Mouse (Mus musculus) embryonic facial prominence, embryonic 11.5 days (tissue): ENCODE data around the gene S100b. TPM values are rescaled to one million over a fixed set of nuclear protein-coding genes. Genes with fewer than 3 reads are reported as not detected.
A peak's percentile ranks its signal among the peaks of the same experiment; 100 is the strongest.

Source experiments
- ATAC-seq: fragments of 200-750 bp; cut with Nextera tagmentation; replicated peaks from 2 replicates; pipeline ENCODE4 v1.8.0; 2017; ENCODE audit warnings: low read depth; ENCODE audit not compliant: insufficient number of reproducible peaks, low FRiP score, low TSS enrichment
- DNase-seq: peaks from one replicate; pipeline ENCODE4 v3.0.0-alpha.2; 2015; ENCODE audit warnings: low spot score
- H3K27ac ChIP-seq: fragments of 300-500 bp; sonication (generic); replicated peaks from 2 replicates; pipeline ENCODE4 v1.5.1; 2014; ENCODE audit warnings: mild to moderate bottlenecking, low read depth, low read length, control low read depth
- H3K27me3 ChIP-seq: fragments of 300-500 bp; sonication (generic); 2 replicates; pipeline ENCODE4 v1.6.1; 2014; ENCODE audit warnings: mild to moderate bottlenecking, low read length, moderate library complexity, mixed read lengths; ENCODE audit not compliant: control insufficient read depth, insufficient read depth
- H3K36me3 ChIP-seq: fragments of 300-500 bp; sonication (generic); replicated peaks from 2 replicates; pipeline ENCODE4 v1.6.1; 2014; ENCODE audit warnings: low read depth, mild to moderate bottlenecking, low read length, moderate library complexity, mixed read lengths; ENCODE audit not compliant: control insufficient read depth, insufficient read depth
- H3K4me1 ChIP-seq: fragments of 300-500 bp; sonication (generic); 2 replicates; pipeline ENCODE4 v1.6.1; 2014; ENCODE audit warnings: low read length, mixed read lengths; ENCODE audit not compliant: control insufficient read depth, insufficient read depth
- H3K4me2 ChIP-seq: fragments of 300-500 bp; sonication (generic); 2 replicates; pipeline ENCODE4 v1.6.1; 2014; ENCODE audit warnings: low read depth, mild to moderate bottlenecking, control low read depth, low read length, moderate library complexity
- H3K4me3 ChIP-seq: fragments of 300-500 bp; sonication (generic); 2 replicates; pipeline ENCODE4 v1.5.1; 2014; ENCODE audit warnings: low read depth, low read length, control low read depth
- H3K9ac ChIP-seq: fragments of 300-500 bp; sonication (generic); replicated peaks from 2 replicates; pipeline ENCODE4 v1.6.1; 2014; ENCODE audit warnings: mild to moderate bottlenecking, control low read depth, low read length
- H3K9me3 ChIP-seq: fragments of 300-500 bp; sonication (generic); replicated peaks from 2 replicates; pipeline ENCODE4 v1.6.1; 2016; ENCODE audit warnings: mild to moderate bottlenecking, low read length, inconsistent platforms, mixed read lengths; ENCODE audit not compliant: control insufficient read depth
- WGBS: fragments of 180-500 bp; shearing (Covaris S2); extraction: QIAGEN DNeasy Blood & Tissue Kit; methylation state at CpG from one replicate; pipeline ENCODE4 v1.1.7; 2014; 5-methylcytosine and 5-hydroxymethylcytosine counted together
- polyA plus RNA-seq: library from polyadenylated mRNA; unstranded; fragments of >200 nt; fragmentation: Nextera tagmentation; extraction: Ambion mirVana; gene quantifications from 2 replicates; pipeline ENCODE4 v1.2.1, GENCODE M21; 2014

The S100b gene
- polyA plus RNA-seq, 1 experiment from 2014 or later = 0.14 TPM

DNA sequence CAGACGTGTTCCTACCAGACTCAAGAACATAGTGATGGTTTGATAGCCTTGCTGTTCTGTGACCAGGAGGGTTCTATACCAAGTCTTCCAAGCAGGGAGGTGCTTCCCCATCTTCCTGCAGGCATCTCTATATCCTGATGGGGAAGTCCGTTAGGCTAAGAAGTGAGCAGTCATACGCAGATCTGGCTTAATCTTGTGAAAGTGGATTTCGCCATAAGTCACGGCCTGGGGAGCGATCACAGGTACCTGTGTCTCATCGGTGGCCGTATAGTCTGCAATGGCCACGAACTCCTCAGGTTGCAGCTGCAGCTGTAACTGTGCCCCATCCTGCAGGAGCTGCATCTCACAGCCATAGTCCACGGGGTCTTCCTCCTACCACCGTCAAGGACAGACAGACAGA is 27.7 kb upstream of the S100b start:
- DNase-seq (no peak), ATAC-seq (no peak)
- no peak overlapping the region for H3K4me2 ChIP-seq
- H3K36me3 ChIP-seq = peaks cover 2% of the 10 kb centered on the region; the same call in 1 of the 2 replicates
- H3K4me1 ChIP-seq = no peaks in the 10 kb centered on the region
- no peak overlapping the region for H3K27ac ChIP-seq
- WGBS = 94% methylated on average over 11 of the region's 11 CpGs
- H3K4me3 ChIP-seq = no peak overlapping the region
- no peak overlapping the region for H3K9ac ChIP-seq
- no peaks in the 10 kb centered on the region for H3K27me3 ChIP-seq
- no peaks in the 10 kb centered on the region for H3K9me3 ChIP-seq

DNA sequence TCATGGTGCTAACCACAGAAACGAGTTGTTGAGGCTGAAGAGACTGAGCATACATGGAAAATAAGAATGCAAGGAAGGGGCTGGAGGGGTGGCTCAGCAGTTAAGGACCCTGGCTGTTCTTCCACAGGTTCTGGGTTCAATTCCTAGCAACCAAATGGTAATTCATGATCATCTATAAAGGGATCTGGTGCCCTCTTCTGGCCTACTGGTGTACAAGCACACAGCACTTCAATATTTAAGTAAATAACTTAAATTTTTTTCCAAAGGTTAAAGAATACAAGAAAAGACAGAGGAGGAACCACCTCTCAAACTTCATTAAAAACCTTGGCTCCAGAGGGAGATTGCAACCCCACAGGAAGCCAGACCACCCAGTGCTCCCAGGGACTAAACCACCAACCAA is 24.0 kb upstream of the S100b start:
- Histone ChIP-seq H3K4me3 (no peak overlapping the region), H3K4me1 (no peaks in the 10 kb centered on the region), H3K27ac (no peak overlapping the region), H3K4me2 (no peak overlapping the region), H3K27me3 (no peaks in the 10 kb centered on the region), H3K36me3 (no peaks in the 10 kb centered on the region), H3K9ac (no peak overlapping the region), H3K9me3 (no peaks in the 10 kb centered on the region)
- 61% methylated on average over 1 of the region's 1 CpGs for WGBS
- DNase-seq = no peak
- no peak for ATAC-seq

DNA sequence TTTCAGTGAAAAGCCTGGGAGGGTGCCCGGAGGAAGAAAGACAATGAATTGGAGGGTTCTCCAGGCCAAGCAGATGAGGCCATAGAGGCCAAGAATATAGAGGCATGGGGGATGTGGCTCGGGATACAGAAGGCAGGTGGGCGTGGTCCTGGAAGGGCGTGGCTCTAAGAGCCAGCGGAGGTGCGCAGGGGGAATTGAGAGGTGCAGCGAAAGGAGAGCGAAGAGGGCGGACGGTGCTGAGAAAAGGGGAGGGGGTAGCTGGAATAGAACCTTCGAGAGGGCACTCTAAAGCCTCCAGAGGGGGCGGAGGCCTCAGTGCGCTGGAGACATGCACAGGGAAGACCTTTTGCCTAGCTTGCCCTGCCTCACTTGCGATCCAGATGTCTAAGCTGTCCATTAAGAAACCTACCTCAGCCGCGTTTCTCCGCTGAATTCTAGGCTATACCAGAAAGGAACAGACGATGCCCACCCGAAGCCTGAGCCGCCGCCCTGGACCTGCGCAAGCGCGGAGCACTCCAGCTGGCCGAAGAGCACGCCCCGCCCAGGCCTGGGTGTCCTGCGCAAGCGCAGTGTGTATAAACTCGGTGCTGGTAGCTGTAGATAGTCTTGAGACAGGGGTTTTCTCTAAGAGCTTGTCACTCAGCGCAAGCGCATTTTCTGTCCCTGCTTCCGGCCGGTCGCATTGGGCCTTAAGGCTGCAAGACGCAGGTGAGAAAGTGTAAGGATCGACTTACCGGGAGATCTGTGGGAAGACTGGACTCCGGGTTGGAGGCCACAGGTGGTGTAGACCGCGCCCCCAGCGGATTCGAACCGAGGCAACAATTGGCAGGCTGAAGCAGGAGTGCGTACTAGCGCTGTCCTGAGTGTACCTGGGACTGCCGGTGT is 16.1 kb upstream of the S100b start, which contains the start of gene Prmt2:
Gene Prmt2 (minus strand): TSS at position 525 of the 885 bp plus-strand sequence.
- H3K9me3 ChIP-seq = no peaks in the 10 kb centered on the region
- no peaks in the 10 kb centered on the region for H3K36me3 ChIP-seq
- 1% methylated on average over 47 of the region's 47 CpGs for WGBS
- H3K4me1 ChIP-seq = no peaks in the 10 kb centered on the region
- peak; percentile 96 for DNase-seq
- peak within 1 kb of the TSS; percentile 75 for H3K27ac ChIP-seq
- no peaks in the 10 kb centered on the region for H3K27me3 ChIP-seq
- H3K4me2 ChIP-seq = peak within 1 kb of the TSS; percentile 79
- ATAC-seq = peak; percentile 96
- H3K4me3 ChIP-seq = peak within 1 kb of the TSS; percentile 64
- peak within 1 kb of the TSS; percentile 72 for H3K9ac ChIP-seq

DNA sequence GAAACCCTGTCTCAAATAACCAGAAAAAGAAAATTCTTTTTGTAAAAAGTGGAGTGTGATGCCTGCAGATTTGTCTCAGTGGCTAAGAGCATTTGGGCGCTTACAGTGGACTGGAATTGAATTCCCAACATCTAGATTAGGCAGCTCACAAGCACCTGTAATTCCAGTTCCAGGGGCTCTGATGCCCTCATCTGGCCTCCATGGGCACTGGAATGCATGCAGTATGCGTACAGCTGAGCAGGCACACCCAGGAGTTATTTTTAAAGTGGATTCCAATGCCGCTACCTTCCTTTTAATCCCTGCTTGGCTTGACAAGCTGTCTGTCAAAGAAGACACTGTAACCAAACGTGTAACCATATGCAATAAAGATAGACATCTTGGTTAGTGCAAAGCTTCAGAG is 14.3 kb upstream of the S100b start:
- no peaks in the 10 kb centered on the region for H3K4me1 ChIP-seq
- ATAC-seq = no peak
- no peak for DNase-seq

DNA sequence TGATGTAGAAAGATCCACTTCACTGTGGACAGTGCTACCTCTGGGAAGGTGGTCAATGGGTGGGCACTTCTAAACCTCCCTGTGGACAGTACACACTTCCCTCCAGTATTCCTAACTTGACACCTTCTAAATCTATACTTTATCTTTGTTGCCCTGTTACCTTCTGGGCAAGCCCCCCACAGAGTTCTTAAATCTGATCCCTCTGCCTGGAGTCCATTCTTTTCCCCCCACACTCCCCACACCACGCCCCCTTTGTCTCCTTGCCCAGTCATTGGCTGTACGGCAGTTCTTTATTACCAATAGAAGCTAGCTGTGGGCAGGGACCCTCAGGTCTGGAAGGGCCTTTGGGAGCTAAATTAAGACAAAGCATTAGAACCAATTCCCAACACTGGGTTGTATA is 8.5 kb upstream of the S100b start:
- H3K9ac ChIP-seq = no peak overlapping the region
- no peak overlapping the region for H3K4me2 ChIP-seq
- H3K4me1 ChIP-seq = no peaks in the 10 kb centered on the region
- DNase-seq (no peak), ATAC-seq (no peak)
- H3K27ac ChIP-seq = no peak overlapping the region
- no peaks in the 10 kb centered on the region for H3K27me3 ChIP-seq
- no peaks in the 10 kb centered on the region for H3K36me3 ChIP-seq
- H3K4me3 ChIP-seq = no peak overlapping the region
- WGBS = 84% methylated on average over 2 of the region's 2 CpGs
- H3K9me3 ChIP-seq = no peaks in the 10 kb centered on the region

More for the DNA sequence above, 14.3 kb upstream of the S100b start:
- Histone ChIP-seq H3K9me3 (no peaks in the 10 kb centered on the region), H3K9ac (no peak overlapping the region), H3K4me2 (no peak overlapping the region), H3K4me3 (no peak overlapping the region), H3K36me3 (no peaks in the 10 kb centered on the region), H3K27ac (no peak overlapping the region), H3K27me3 (no peaks in the 10 kb centered on the region)
- WGBS = 67% methylated on average over 4 of the region's 4 CpGs

DNA sequence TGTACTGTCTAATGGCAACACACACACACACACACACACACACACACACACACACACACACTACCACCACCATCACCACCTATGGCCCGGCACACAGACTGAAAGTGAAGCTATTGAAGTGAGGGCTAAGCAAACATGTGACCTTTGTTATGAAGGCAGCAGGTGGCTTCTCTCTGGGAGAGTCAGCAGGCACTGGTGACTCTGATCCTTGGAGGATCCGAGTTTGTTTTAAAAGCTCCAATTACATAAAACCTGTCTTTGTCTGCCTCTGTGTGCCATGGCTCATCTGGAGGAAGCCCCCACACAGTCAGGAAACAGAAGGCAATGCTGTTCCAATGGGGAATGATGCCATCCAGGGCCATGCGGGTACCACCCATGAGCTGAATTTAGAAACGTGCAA is 7.1 kb upstream of the S100b start:
- Histone ChIP-seq H3K4me2 (no peak overlapping the region), H3K4me1 (no peaks in the 10 kb centered on the region), H3K27me3 (no peaks in the 10 kb centered on the region), H3K9me3 (no peaks in the 10 kb centered on the region), H3K36me3 (no peaks in the 10 kb centered on the region), H3K27ac (no peak overlapping the region), H3K4me3 (no peak overlapping the region), H3K9ac (no peak overlapping the region)
- DNase-seq = no peak
- no peak for ATAC-seq
- 46% methylated on average over 4 of the region's 4 CpGs for WGBS

DNA sequence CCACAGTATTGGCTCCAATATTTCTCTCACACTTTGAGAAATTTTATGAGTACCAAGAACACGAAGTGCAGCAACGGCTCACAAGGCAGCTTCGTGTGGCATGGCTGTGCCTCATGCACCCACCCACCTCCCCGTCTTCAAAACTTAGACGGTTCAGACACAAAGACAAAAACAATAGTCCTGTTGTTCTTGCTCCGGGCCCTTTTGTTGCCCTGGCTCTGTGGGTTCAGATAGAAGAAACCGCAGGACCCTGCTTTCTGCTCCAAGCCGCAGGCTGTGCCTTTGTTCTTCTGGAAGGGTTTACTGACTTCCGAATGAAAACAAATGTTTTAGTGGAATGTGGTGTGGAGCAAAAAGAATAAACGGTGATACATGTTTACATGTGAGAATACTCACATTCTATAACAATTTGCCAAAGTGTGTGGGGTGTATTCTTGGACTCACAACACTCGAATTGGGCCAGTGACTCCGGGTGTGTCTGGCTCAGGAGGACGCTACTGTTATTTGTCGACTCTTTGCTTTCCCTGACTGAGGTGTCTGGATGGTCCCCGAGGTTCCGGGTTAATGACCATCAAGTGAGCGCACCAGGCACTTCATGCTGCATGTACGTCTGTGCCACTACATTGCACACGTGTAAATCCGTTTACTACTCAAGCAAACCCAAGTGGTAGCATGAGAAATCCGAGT is 5.5 kb upstream of the S100b start:
- no peak for ATAC-seq
- Histone ChIP-seq H3K9ac (no peak overlapping the region), H3K4me3 (no peak overlapping the region), H3K27ac (no peak overlapping the region), H3K4me1 (no peaks in the 10 kb centered on the region), H3K27me3 (no peaks in the 10 kb centered on the region), H3K4me2 (no peak overlapping the region), H3K36me3 (no peaks in the 10 kb centered on the region), H3K9me3 (no peaks in the 10 kb centered on the region)
- WGBS = 37% methylated on average over 21 of the region's 21 CpGs
- peak; percentile 21 for DNase-seq

DNA sequence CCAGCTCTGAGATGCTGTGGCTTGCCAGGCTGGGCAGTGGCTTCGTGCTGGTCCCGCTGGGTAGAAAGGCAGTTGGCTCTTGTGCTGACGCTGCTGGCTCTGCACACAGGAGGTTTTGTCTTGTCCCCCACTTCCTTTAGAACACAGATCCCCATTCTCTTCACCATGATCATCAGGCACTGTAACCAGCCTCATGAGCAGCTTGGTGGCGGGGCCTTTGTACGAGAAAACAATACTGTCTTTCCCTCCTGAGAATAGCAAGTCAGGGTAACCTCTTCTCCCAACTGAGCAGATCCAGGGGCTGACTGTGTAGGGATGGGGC is 5.0 kb upstream of the S100b start:
- Histone ChIP-seq H3K9ac (no peak overlapping the region), H3K36me3 (no peaks in the 10 kb centered on the region), H3K27ac (no peak overlapping the region), H3K9me3 (no peaks in the 10 kb centered on the region), H3K4me3 (no peak overlapping the region), H3K4me2 (no peak overlapping the region), H3K4me1 (no peaks in the 10 kb centered on the region), H3K27me3 (no peaks in the 10 kb centered on the region)
- ATAC-seq (no peak), DNase-seq (no peak)
- 55% methylated on average over 5 of the region's 5 CpGs for WGBS
